Mouse (Mus musculus) testis, postnatal 14 days (tissue): ENCODE measurements around the gene Tsc22d3.
"Not testable (repeated sequence)": the region's sequence is repeated elsewhere in the genome, so short reads cannot be mapped to it uniquely, and the experiment has no call there.

Source experiments
- DNase-seq: peaks from one replicate; pipeline ENCODE4 v3.0.0; 2021; ENCODE audit warnings: low spot score

Tsc22d3 gene

GRCm38 (mm10) chrX:140529074-140529561 lies 71.3 kb downstream of the Tsc22d3 start:
- peak; percentile 14 for DNase-seq

- DNase-seq, result no peak
Observed at GRCm38 (mm10) chrX:140527231-140527630, 73.2 kb downstream of the Tsc22d3 start.

GRCm38 (mm10) chrX:140526253-140526618 lies 74.2 kb downstream of the Tsc22d3 start:
- DNase-seq, result no peak

- no peak for DNase-seq
Observed at GRCm38 (mm10) chrX:140525604-140526252, 74.7 kb downstream of the Tsc22d3 start.

- no peak for DNase-seq
Observed at GRCm38 (mm10) chrX:140524231-140524630, 76.2 kb downstream of the Tsc22d3 start.

GRCm38 (mm10) chrX:140522071-140522765 lies 78.2 kb downstream of the Tsc22d3 start:
- DNase-seq, result no peak

- DNase-seq, result peak; percentile 85
Observed at GRCm38 (mm10) chrX:140520146-140521102, 80.0 kb downstream of the Tsc22d3 start.

- no peak for DNase-seq
Observed at GRCm38 (mm10) chrX:140518351-140518750, 82.1 kb downstream of the Tsc22d3 start.

- peak; percentile 48 for DNase-seq
Observed at GRCm38 (mm10) chrX:140513379-140513778, 87.1 kb downstream of the Tsc22d3 start.

GRCm38 (mm10) chrX:140511687-140512651 lies 88.5 kb downstream of the Tsc22d3 start:
- DNase-seq, result no peak

GRCm38 (mm10) chrX:140510696-140511429 lies 89.6 kb downstream of the Tsc22d3 start:
- DNase-seq, result peak; percentile 33

GRCm38 (mm10) chrX:140509817-140510216 lies 90.6 kb downstream of the Tsc22d3 start:
- DNase-seq, result no peak

GRCm38 (mm10) chrX:140508791-140509190 lies 91.7 kb downstream of the Tsc22d3 start:
- not testable (repeated sequence) for DNase-seq

- DNase-seq, result no peak
Observed at GRCm38 (mm10) chrX:140507377-140507776, 93.1 kb downstream of the Tsc22d3 start.

GRCm38 (mm10) chrX:140506436-140507180 lies 93.9 kb downstream of the Tsc22d3 start:
- DNase-seq, result no peak

GRCm38 (mm10) chrX:140505497-140506238 lies 94.8 kb downstream of the Tsc22d3 start:
- DNase-seq, result peak; percentile 38

GRCm38 (mm10) chrX:140503905-140504304 lies 96.6 kb downstream of the Tsc22d3 start:
- peak; percentile 15 for DNase-seq

- no peak for DNase-seq
Observed at GRCm38 (mm10) chrX:140501401-140502301, 98.8 kb downstream of the Tsc22d3 start.
